Mouse (Mus musculus) myocyte (in vitro differentiated cells): ENCODE measurements around the gene Cabcoco1.

Experiments
- CEBPB ChIP-seq: IDR thresholded peaks from 2 replicates; pipeline ENCODE4 v1.6.1; 2011; ENCODE audit warnings: mild to moderate bottlenecking, moderate library complexity; ENCODE audit not compliant: poor library complexity, insufficient read depth, severe bottlenecking
- E2F4 ChIP-seq: IDR thresholded peaks from one replicate; pipeline ENCODE4 v1.6.1; 2011; ENCODE audit warnings: mild to moderate bottlenecking, control low read depth, moderate library complexity; ENCODE audit not compliant: insufficient read depth
- MYOD1 ChIP-seq, 3 experiments: IDR thresholded peaks; one replicate each; pipeline ENCODE4 v1.6.1; 2011; ENCODE audit warnings: control low read depth in 2 of 3, low read depth in 2 of 3, mild to moderate bottlenecking in 2 of 3, moderate library complexity in 1 of 3; ENCODE audit not compliant: insufficient read length in 2 of 3, control insufficient read depth in 1 of 3
- POLR2A ChIP-seq: IDR thresholded peaks from one replicate; pipeline ENCODE4 v1.6.1; 2011; ENCODE audit warnings: low read depth, mild to moderate bottlenecking, control low read depth, moderate library complexity; ENCODE audit not compliant: insufficient read length
- POLR2AphosphoS2 ChIP-seq: IDR thresholded peaks from one replicate; pipeline ENCODE4 v1.6.1; 2011; ENCODE audit warnings: low read depth, control low read depth; ENCODE audit not compliant: insufficient read length
- TCF12 ChIP-seq: IDR thresholded peaks from one replicate; pipeline ENCODE4 v1.6.1; 2011; ENCODE audit warnings: mild to moderate bottlenecking, control low read depth; ENCODE audit not compliant: poor library complexity, insufficient read depth, severe bottlenecking
- USF1 ChIP-seq: IDR thresholded peaks from one replicate; pipeline ENCODE4 v1.6.1; 2011; ENCODE audit warnings: low read depth, mild to moderate bottlenecking, control low read depth, moderate library complexity

GRCm38 (mm10) chr10:68537261-68537950, 4.3 kb downstream of the Cabcoco1 start:
- TF ChIP-seq POLR2A (no peak), MYOD1 (IDR thresholded peaks at IDR 0.05; ENCODE audit: control insufficient read depth in 1 of 3, insufficient read length in 2 of 3, low read depth in 2 of 3) (no peak), CEBPB (no peak), E2F4 (no peak), USF1 (no peak), TCF12 (no peak), POLR2AphosphoS2 (no peak)
